Mouse (Mus musculus) adrenal gland, adult 8-10 months (tissue): ENCODE data around the gene 2900011O08Rik. TPM values are rescaled to one million over a fixed set of nuclear protein-coding genes. Genes with fewer than 3 reads are reported as not detected.
"Not testable (repeated sequence)": the region's sequence is repeated elsewhere in the genome, so short reads cannot be mapped to it uniquely, and the experiment has no call there.

Experiments
- DNase-seq: peaks from one replicate; pipeline ENCODE4 v3.0.0; 2022
- total RNA-seq, 4 experiments: library from RNA; stranded (reverse); gene quantifications; 2 replicates each; pipeline ENCODE4 v1.2.4; 2022

2900011O08Rik gene
- total RNA-seq, 4 experiments from 2014 or later, result 1.2 to 4.5 (median 2.6) TPM

- not testable (repeated sequence) for DNase-seq
These were observed 80.2 kb downstream of the 2900011O08Rik start for GRCm38 (mm10) chr16:14066571-14066970.

GRCm38 (mm10) chr16:14068701-14069100, 82.3 kb downstream of the 2900011O08Rik start:
- DNase-seq, result not testable (repeated sequence)

GRCm38 (mm10) chr16:14070471-14071169, 84.2 kb downstream of the 2900011O08Rik start:
- DNase-seq, result no peak

GRCm38 (mm10) chr16:14082925-14083324, 96.5 kb downstream of the 2900011O08Rik start:
- no peak for DNase-seq

GRCm38 (mm10) chr16:14088249-14088648, 101.8 kb downstream of the 2900011O08Rik start:
- no peak for DNase-seq

- no peak for DNase-seq
These were observed 102.9 kb downstream of the 2900011O08Rik start for GRCm38 (mm10) chr16:14089296-14089695.

GRCm38 (mm10) chr16:14091771-14092170, 105.4 kb downstream of the 2900011O08Rik start:
- no peak for DNase-seq

GRCm38 (mm10) chr16:14105891-14106290, 119.5 kb downstream of the 2900011O08Rik start:
- no peak for DNase-seq

- no peak for DNase-seq
These were observed 123.3 kb downstream of the 2900011O08Rik start for GRCm38 (mm10) chr16:14109651-14110230.

- DNase-seq, result no peak
These were observed 124.5 kb downstream of the 2900011O08Rik start for GRCm38 (mm10) chr16:14110922-14111321.

GRCm38 (mm10) chr16:14112133-14112532, 125.7 kb downstream of the 2900011O08Rik start:
- no peak for DNase-seq

GRCm38 (mm10) chr16:14112742-14113141, 126.3 kb downstream of the 2900011O08Rik start:
- DNase-seq, result no peak

GRCm38 (mm10) chr16:14117299-14117698, 130.9 kb downstream of the 2900011O08Rik start:
- DNase-seq, result no peak

- no peak for DNase-seq
These were observed 134.5 kb downstream of the 2900011O08Rik start for GRCm38 (mm10) chr16:14120941-14121340.

- DNase-seq, result no peak
These were observed 135.2 kb downstream of the 2900011O08Rik start for GRCm38 (mm10) chr16:14121563-14121962.

- no peak for DNase-seq
These were observed 136.2 kb downstream of the 2900011O08Rik start for GRCm38 (mm10) chr16:14122586-14122985.

GRCm38 (mm10) chr16:14123901-14124300, 137.5 kb downstream of the 2900011O08Rik start:
- DNase-seq, result no peak

- peak; percentile 80 for DNase-seq
These were observed 138.3 kb downstream of the 2900011O08Rik start for GRCm38 (mm10) chr16:14124709-14125108.

- no peak for DNase-seq
These were observed 138.8 kb downstream of the 2900011O08Rik start for GRCm38 (mm10) chr16:14125253-14125652.

GRCm38 (mm10) chr16:14128977-14129376, 142.6 kb downstream of the 2900011O08Rik start:
- DNase-seq, result no peak

- DNase-seq, result no peak
These were observed 144.4 kb downstream of the 2900011O08Rik start for GRCm38 (mm10) chr16:14130796-14131195.

GRCm38 (mm10) chr16:14131376-14131775, 145.0 kb downstream of the 2900011O08Rik start:
- no peak for DNase-seq

GRCm38 (mm10) chr16:14131838-14132237, 145.4 kb downstream of the 2900011O08Rik start:
- peak; percentile 89 for DNase-seq

GRCm38 (mm10) chr16:14135014-14135413, 148.6 kb downstream of the 2900011O08Rik start:
- DNase-seq, result no peak
